Mouse (Mus musculus): Measurements from ENCODE around the gene Ifngr1. TPM values are rescaled to one million over a fixed set of nuclear protein-coding genes. Genes with fewer than 3 reads are reported as not detected.

Ifngr1 gene
- polyA plus RNA-seq, 1 experiment from 2014 or later, result 91.0 TPM

DNA sequence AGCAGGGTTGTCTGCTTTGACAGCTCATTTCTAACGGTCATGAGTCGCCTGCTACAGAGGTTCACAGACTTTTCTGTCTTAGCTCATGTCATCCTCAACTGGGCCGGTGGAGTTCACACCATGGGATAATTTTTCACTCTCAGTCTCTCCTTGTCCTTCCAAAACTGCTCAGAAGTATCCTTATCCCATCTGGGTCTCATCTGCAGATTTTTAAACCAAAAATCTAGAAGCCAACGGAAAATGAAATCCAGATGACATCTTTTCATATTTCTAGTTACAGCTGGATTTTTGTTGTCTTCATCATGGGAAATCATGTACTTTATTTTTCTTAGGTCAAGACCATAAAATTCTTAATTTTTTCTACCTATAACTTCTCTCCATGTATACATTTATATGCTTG lies 34.1 kb upstream of the Ifngr1 start:
- Histone ChIP-seq H3K4me2 (replicated peaks; ENCODE audit: low read depth) (no peak overlapping the region), H3K27ac (ENCODE audit: low read depth, low read length) (no peak overlapping the region), H3K9me3 (ENCODE audit: control insufficient read depth) (no peaks in the 10 kb centered on the region), H3K9ac (ENCODE audit: low read depth, low read length) (no peak overlapping the region), H3K4me1 (replicated peaks; ENCODE audit: control insufficient read depth, insufficient read depth, low read length) (peaks cover 2% of the 10 kb centered on the region; the same call in 1 of the 2 replicates), H3K36me3 (ENCODE audit: control insufficient read depth, insufficient read depth) (no peaks in the 10 kb centered on the region), H3K4me3 (ENCODE audit: low read depth, low read length) (no peak overlapping the region), H3K27me3 (replicated peaks; ENCODE audit: control insufficient read depth, insufficient read depth, low read length) (no peaks in the 10 kb centered on the region)
- no peak for ATAC-seq
- 89% methylated on average over 4 of the region's 4 CpGs for WGBS
- TF ChIP-seq CTCF (IDR thresholded peaks at IDR 0.05; ENCODE audit: low read depth), result no peak

DNA sequence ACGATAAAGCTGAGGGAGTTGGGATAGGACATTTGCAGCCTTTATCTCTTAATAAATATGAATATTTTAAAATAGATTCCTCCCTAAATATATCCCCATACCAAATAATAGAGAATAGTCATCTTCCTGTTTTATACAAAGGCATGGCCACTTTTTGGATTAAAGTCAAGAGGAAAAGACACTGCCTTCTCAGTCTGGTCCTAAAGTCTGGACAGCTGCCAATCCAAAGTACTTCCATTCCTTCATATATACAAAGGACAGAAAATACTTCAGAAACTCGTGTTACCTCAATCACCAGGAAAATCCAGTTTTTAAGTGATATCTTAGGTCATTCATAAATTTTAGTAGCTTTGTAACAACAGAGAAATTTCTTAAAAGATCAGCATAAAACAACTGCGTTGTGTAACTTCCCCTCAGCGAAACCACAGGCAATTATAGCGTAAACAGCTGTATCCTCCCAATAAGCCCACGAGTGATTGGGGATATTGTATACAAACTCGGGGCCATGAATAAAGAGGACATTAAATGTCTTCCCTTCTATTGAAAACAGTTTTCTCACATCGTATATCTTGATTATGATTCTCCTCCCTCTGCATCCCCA lies 32.1 kb upstream of the Ifngr1 start:
- Histone ChIP-seq H3K4me1 (replicated peaks; ENCODE audit: control insufficient read depth, insufficient read depth, low read length) (no peaks in the 10 kb centered on the region), H3K9me3 (ENCODE audit: control insufficient read depth) (no peaks in the 10 kb centered on the region), H3K27me3 (replicated peaks; ENCODE audit: control insufficient read depth, insufficient read depth, low read length) (no peaks in the 10 kb centered on the region), H3K9ac (ENCODE audit: low read depth, low read length) (no peak overlapping the region), H3K36me3 (ENCODE audit: control insufficient read depth, insufficient read depth) (no peaks in the 10 kb centered on the region), H3K27ac (ENCODE audit: low read depth, low read length) (no peak overlapping the region), H3K4me2 (replicated peaks; ENCODE audit: low read depth) (no peak overlapping the region), H3K4me3 (ENCODE audit: low read depth, low read length) (no peak overlapping the region)
- no peak for ATAC-seq
- no peak for TF ChIP-seq CTCF (IDR thresholded peaks at IDR 0.05; ENCODE audit: low read depth)
- 51% methylated on average over 8 of the region's 8 CpGs for WGBS

- H3K9me3 ChIP-seq (ENCODE audit: control insufficient read depth), result no peaks in the 10 kb centered on the region
- no peak for ATAC-seq
- no peak overlapping the region for H3K4me2 ChIP-seq (replicated peaks; ENCODE audit: low read depth)
- no peak for TF ChIP-seq CTCF (IDR thresholded peaks at IDR 0.05; ENCODE audit: low read depth)
- no peaks in the 10 kb centered on the region for H3K4me1 ChIP-seq (replicated peaks; ENCODE audit: control insufficient read depth, insufficient read depth, low read length)
- H3K36me3 ChIP-seq (ENCODE audit: control insufficient read depth, insufficient read depth), result no peaks in the 10 kb centered on the region
- no peaks in the 10 kb centered on the region for H3K27me3 ChIP-seq (replicated peaks; ENCODE audit: control insufficient read depth, insufficient read depth, low read length)
- H3K27ac ChIP-seq (ENCODE audit: low read depth, low read length), result no peak overlapping the region
- WGBS, result 91% methylated on average over 3 of the region's 3 CpGs
- no peak overlapping the region for H3K9ac ChIP-seq (ENCODE audit: low read depth, low read length)
- no peak overlapping the region for H3K4me3 ChIP-seq (ENCODE audit: low read depth, low read length)
Measured at GRCm38 (mm10) chr10:19562598-19562997, 29.2 kb upstream of the Ifngr1 start.

DNA sequence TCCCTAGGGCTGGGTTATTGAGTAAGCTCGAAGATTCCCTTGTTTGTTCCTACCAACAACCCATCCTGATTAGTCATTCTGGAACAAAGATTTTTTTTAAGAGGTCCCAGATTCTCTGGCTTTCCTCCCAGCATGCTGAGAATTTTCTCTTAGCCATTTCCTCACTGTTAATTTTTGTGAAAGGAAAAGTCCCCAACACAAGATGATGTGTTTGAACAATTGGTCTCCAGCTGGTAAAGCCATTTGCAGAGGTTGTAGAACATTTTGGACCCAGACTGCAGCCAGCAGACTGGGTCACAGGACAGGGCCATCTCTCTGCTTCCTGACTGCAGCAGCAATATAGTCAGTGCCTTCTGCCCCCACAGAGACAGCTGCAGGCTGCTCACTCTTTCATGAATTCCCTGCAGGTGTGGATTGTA lies 28.3 kb upstream of the Ifngr1 start:
- Histone ChIP-seq H3K4me1 (replicated peaks; ENCODE audit: control insufficient read depth, insufficient read depth, low read length) (no peaks in the 10 kb centered on the region), H3K4me2 (replicated peaks; ENCODE audit: low read depth) (no peak overlapping the region), H3K4me3 (ENCODE audit: low read depth, low read length) (no peak overlapping the region), H3K27ac (ENCODE audit: low read depth, low read length) (no peak overlapping the region), H3K27me3 (replicated peaks; ENCODE audit: control insufficient read depth, insufficient read depth, low read length) (no peaks in the 10 kb centered on the region), H3K9ac (ENCODE audit: low read depth, low read length) (no peak overlapping the region), H3K36me3 (ENCODE audit: control insufficient read depth, insufficient read depth) (no peaks in the 10 kb centered on the region), H3K9me3 (ENCODE audit: control insufficient read depth) (no peaks in the 10 kb centered on the region)
- 50% methylated on average over 1 of the region's 1 CpGs for WGBS
- ATAC-seq, result no peak
- TF ChIP-seq CTCF (IDR thresholded peaks at IDR 0.05; ENCODE audit: low read depth), result no peak

- ATAC-seq, result no peak
- Histone ChIP-seq H3K9ac (ENCODE audit: low read depth, low read length) (no peak overlapping the region), H3K27ac (ENCODE audit: low read depth, low read length) (no peak overlapping the region), H3K4me3 (ENCODE audit: low read depth, low read length) (no peak overlapping the region), H3K27me3 (replicated peaks; ENCODE audit: control insufficient read depth, insufficient read depth, low read length) (no peaks in the 10 kb centered on the region), H3K36me3 (ENCODE audit: control insufficient read depth, insufficient read depth) (no peaks in the 10 kb centered on the region), H3K4me2 (replicated peaks; ENCODE audit: low read depth) (no peak overlapping the region), H3K9me3 (ENCODE audit: control insufficient read depth) (no peaks in the 10 kb centered on the region), H3K4me1 (replicated peaks; ENCODE audit: control insufficient read depth, insufficient read depth, low read length) (no peaks in the 10 kb centered on the region; the same call in 1 of the 2 replicates)
- 96% methylated on average over 4 of the region's 4 CpGs for WGBS
- TF ChIP-seq CTCF (IDR thresholded peaks at IDR 0.05; ENCODE audit: low read depth), result no peak
Measured at GRCm38 (mm10) chr10:19567481-19567880, 24.3 kb upstream of the Ifngr1 start.

GRCm38 (mm10) chr10:19570288-19570687 lies 21.5 kb upstream of the Ifngr1 start:
- Histone ChIP-seq H3K9ac (ENCODE audit: low read depth, low read length) (no peak overlapping the region), H3K4me2 (replicated peaks; ENCODE audit: low read depth) (no peak overlapping the region), H3K9me3 (ENCODE audit: control insufficient read depth) (no peaks in the 10 kb centered on the region), H3K4me3 (ENCODE audit: low read depth, low read length) (no peak overlapping the region), H3K27ac (ENCODE audit: low read depth, low read length) (no peak overlapping the region), H3K36me3 (ENCODE audit: control insufficient read depth, insufficient read depth) (no peaks in the 10 kb centered on the region), H3K27me3 (replicated peaks; ENCODE audit: control insufficient read depth, insufficient read depth, low read length) (no peaks in the 10 kb centered on the region), H3K4me1 (replicated peaks; ENCODE audit: control insufficient read depth, insufficient read depth, low read length) (no peaks in the 10 kb centered on the region; the same call in 1 of the 2 replicates)
- ATAC-seq, result no peak
- WGBS, result 69% methylated on average over 4 of the region's 4 CpGs
- no peak for TF ChIP-seq CTCF (IDR thresholded peaks at IDR 0.05; ENCODE audit: low read depth)

Measured in intestine, postnatal 0 days (tissue).